Mouse (Mus musculus) layer of hippocampus, postnatal 14 days (tissue): ENCODE measurements at regions not wholly inside any gene's neighbourhood (a gene's known extent, or its start where the extent isn't known, plus 50 kb on each side); places are given as distances from the start of the nearest gene placed in this dataset.

Experiments
- DNase-seq, 2 experiments: peaks; one replicate each; pipeline ENCODE4 v3.0.0; 2021 to 2022; ENCODE audit warnings: low spot score in 2 of 2, mixed read lengths in 1 of 2

GRCm38 (mm10) chr2:146565693-146566092 is 53.5 kb upstream of the Ralgapa2 start:
- no peak for DNase-seq

- DNase-seq = no peak
Observed at GRCm38 (mm10) chr2:146568171-146568842, 56.2 kb upstream of the Ralgapa2 start.

GRCm38 (mm10) chr2:146571036-146571435 is 58.9 kb upstream of the Ralgapa2 start:
- DNase-seq = no peak

GRCm38 (mm10) chr2:146571857-146572256 is 59.7 kb upstream of the Ralgapa2 start:
- peak in 1 of 2 experiments; percentile 37 for DNase-seq

- no peak for DNase-seq
Observed at GRCm38 (mm10) chr2:146575610-146576297, 63.6 kb upstream of the Ralgapa2 start.

GRCm38 (mm10) chr2:146576298-146576905 is 64.3 kb upstream of the Ralgapa2 start:
- no peak for DNase-seq

- DNase-seq = no peak
Observed at GRCm38 (mm10) chr2:146577096-146577495, 65.0 kb upstream of the Ralgapa2 start.

- DNase-seq = no peak
Observed at GRCm38 (mm10) chr2:146581220-146581619, 69.1 kb upstream of the Ralgapa2 start.

- DNase-seq = no peak
Observed at GRCm38 (mm10) chr2:146583807-146584388, 71.8 kb upstream of the Ralgapa2 start.

GRCm38 (mm10) chr2:146586381-146586780 is 74.2 kb upstream of the Ralgapa2 start:
- no peak for DNase-seq

GRCm38 (mm10) chr2:146586981-146587380 is 74.8 kb upstream of the Ralgapa2 start:
- no peak for DNase-seq

- no peak for DNase-seq
Observed at GRCm38 (mm10) chr2:146589860-146590259, 77.7 kb upstream of the Ralgapa2 start.

- DNase-seq = no peak
Observed at GRCm38 (mm10) chr2:146593291-146593690, 81.1 kb upstream of the Ralgapa2 start.

- no peak for DNase-seq
Observed at GRCm38 (mm10) chr2:146594212-146594611, 82.1 kb upstream of the Ralgapa2 start.

GRCm38 (mm10) chr2:146595673-146596072 is 83.5 kb upstream of the Ralgapa2 start:
- no peak for DNase-seq

GRCm38 (mm10) chr2:146606170-146606569 is 94.0 kb upstream of the Ralgapa2 start:
- DNase-seq = no peak

GRCm38 (mm10) chr2:146610896-146611295 is 98.8 kb upstream of the Ralgapa2 start:
- DNase-seq = no peak

- peak; percentile 52 to 72 for DNase-seq
Observed at GRCm38 (mm10) chr2:146611886-146612521, 99.9 kb upstream of the Ralgapa2 start.

- DNase-seq = peak in 1 of 2 experiments; percentile 41
Observed at GRCm38 (mm10) chr2:146612522-146613288, 100.6 kb upstream of the Ralgapa2 start.

- DNase-seq = peak; percentile 46 to 54
Observed at GRCm38 (mm10) chr2:146621167-146621566, 109.0 kb upstream of the Ralgapa2 start.

- DNase-seq = no peak
Observed at GRCm38 (mm10) chr2:146623052-146623451, 110.9 kb upstream of the Ralgapa2 start.
